Mouse (Mus musculus) thymus, adult 18-20 months (tissue): Measurements from ENCODE around the gene Srarp.
A peak's percentile ranks its signal among the peaks of the same experiment; 100 is the strongest.

ENCODE experiments used
- DNase-seq, 2 experiments: peaks; one replicate each; pipeline ENCODE4 v3.0.0; 2022; ENCODE audit warnings: mixed read lengths in 2 of 2

Gene Srarp

GRCm38 (mm10) chr4:141423691-141424431 is 12.0 kb downstream of the Srarp start:
- DNase-seq = no peak

GRCm38 (mm10) chr4:141423288-141423687 is 12.6 kb downstream of the Srarp start:
- no peak for DNase-seq

GRCm38 (mm10) chr4:141422841-141423240 is 13.1 kb downstream of the Srarp start:
- DNase-seq = no peak

DNA sequence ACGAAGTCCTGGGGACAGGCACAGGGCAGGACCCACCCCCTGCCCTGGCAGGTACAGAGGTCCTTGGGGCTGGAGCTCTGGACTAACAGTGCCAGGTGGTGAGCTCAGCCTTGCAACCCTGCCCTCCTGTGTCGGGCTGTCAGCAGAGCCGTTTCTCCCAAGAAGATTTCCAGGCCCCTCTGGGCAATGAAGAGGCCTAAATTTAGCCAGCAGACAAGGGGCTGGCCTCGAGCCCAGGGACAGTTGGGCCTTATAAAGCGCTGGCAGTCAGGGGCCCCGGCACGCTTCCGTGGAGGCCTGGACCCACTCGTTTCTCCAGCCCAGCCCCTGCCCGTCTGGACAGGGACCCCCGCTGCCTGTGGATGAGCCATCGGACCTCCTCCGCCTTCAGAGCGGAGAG is 14.5 kb downstream of the Srarp start:
- no peak for DNase-seq

- no peak for DNase-seq
Measured at GRCm38 (mm10) chr4:141420886-141421285, 15.0 kb downstream of the Srarp start.

- DNase-seq = no peak
Measured at GRCm38 (mm10) chr4:141420192-141420829, 15.6 kb downstream of the Srarp start, which contains the start of gene Hspb7. Hspb7 (plus strand) TSS chr4:141420779.

- peak in 1 of 2 experiments; percentile 22 for DNase-seq
Measured at GRCm38 (mm10) chr4:141419398-141420191, 16.3 kb downstream of the Srarp start.

DNA sequence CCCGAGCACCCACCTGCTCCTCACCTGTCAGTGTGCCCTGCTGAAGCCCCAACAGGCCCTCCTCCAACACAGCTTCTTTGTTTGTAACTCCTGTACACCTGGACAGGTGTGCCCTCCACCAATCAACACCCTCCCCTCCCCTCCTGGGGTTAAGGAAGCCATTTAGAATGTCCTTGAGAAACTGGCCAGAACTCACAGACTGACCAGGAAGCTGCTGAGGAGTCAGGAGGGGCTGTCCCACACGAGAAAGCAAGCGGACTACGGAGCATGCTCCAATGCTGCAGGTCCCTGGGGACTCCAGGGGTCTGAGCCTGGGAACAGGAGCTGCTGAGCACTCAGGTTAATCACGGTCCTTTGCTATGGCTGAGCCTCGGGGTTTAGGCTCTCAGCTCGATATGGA is 20.0 kb downstream of the Srarp start, which contains the start of gene Clcnkb:
Clcnkb (minus strand) TSS at position 91 of the 400 bp plus-strand sequence.
- DNase-seq = no peak

- DNase-seq = no peak
Measured at GRCm38 (mm10) chr4:141411430-141411992, 24.4 kb downstream of the Srarp start.

GRCm38 (mm10) chr4:141408577-141408976 is 27.3 kb downstream of the Srarp start:
- DNase-seq = no peak

DNA sequence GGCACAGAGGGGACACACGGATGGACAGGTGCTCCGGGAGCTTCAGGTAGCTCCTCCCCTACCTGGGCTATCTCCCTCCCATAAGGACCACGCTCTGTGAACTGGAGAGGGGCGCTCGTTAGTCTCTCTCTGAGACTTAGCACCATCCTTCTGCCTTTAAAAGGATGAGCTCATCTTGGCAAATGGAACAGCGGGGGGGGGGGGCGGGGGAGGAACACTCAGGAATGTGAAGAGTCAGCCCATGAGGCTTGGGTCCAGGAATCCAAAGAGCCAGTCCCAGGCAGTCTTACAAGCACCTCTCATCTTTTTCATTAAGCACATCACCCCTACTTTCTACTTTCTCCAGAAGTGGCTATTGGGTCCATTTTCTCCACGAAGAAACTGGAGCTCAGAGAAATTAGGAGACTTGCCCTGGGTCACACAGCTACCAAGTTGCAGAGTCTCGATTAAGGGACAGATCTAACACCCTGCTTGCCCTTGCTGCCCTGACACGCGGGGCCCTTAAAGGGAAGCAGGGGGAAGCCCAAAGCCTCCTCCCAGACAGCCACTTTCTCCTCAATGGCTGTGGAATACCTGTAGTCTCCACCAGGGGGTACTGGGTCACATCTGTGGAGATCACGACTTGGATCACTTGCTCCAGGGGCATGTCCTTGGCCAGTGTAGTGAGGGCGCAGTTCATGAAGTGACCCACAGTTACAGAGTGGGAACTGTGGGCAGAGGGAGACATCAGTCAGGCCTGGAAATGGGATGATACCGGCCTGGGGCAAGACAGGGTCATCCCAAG is 29.2 kb downstream of the Srarp start:
- no peak for DNase-seq

- DNase-seq = no peak
Measured at GRCm38 (mm10) chr4:141405314-141405622, 30.6 kb downstream of the Srarp start.

- peak; percentile 54 to 64 for DNase-seq
Measured at GRCm38 (mm10) chr4:141404518-141405313, 31.2 kb downstream of the Srarp start.

DNA sequence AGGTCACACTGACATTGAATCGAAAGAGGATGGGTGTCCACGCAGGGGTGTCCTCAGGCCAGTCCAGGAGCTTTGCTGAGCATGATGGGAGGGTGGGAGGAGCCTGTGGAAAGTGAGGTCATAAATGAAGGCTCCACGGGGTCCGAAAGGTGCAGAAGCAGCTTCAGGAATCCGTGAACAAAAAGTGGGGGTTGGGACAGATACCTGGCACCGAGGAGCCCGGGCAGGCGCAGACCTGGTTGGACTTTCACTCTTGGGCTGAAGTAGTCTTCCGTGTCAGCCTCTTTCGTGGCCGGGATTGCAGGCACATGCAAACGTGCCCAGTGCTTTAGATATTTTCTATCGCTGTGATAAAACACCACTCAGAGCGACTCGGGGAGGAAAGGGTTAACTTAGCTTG is 35.7 kb downstream of the Srarp start:
- DNase-seq = no peak

DNA sequence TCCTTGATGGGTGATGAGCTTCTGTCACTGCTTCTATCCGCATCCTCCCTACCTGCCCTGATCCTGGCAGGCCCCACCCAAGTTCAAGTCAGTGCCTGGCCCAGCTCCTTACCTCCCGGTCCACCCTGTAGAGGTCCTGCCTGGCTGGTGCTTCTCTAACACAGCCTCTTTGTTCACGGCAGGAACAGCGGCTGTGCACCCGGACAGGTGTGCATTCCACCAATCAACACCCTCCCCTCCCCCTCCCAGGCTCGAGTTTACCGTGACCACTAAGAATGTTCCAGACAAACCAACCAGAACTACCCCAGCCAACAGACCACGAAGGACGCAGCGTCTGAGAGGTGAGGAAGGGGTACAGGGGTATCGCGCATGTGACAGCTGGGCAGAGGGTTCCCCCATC is 37.4 kb downstream of the Srarp start, which contains the start of gene Clcnka:
Clcnka (minus strand) TSS at position 180 of the 400 bp plus-strand sequence.
- DNase-seq = no peak

- no peak for DNase-seq
Measured at GRCm38 (mm10) chr4:141397861-141398260, 38.0 kb downstream of the Srarp start.

DNA sequence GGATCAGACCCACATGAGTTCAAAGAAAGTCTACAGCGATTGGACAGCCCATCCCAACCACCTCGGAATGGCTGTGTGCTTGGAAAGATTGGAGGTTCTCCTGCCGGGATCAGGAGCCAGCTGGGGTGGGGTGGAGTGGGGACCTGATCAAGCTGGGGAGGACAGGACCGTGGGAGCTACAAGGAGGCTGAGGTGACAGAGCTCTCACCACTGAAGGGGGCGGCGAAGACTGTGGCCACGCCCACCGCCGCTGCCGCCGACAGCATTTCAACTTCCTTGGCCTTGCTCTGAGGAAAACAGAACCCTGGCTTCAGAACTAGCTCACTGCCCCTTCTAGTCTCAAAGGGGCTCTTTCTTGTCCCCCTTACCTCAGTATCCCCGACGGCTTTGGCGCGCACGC is 41.2 kb downstream of the Srarp start:
- no peak for DNase-seq

DNA sequence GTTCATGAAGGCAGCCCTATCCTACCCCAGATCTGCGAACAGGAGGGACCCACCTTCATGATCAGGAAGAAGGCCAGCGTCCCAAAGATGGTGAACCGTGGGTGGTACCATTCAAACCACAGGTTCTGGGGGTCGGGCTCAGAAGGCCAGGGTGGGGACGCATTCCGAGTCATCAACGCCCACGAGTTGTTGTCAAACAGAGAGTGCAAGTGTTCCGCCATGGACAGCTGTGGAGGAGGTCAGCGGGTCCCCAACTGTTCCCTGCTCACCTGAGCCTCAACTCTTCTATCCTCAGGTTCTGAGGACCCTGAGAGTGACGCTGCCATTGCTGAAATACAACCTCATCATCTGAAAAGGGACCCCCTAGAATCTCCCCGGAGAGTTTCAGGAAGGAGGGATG is 44.6 kb downstream of the Srarp start:
- no peak for DNase-seq

DNA sequence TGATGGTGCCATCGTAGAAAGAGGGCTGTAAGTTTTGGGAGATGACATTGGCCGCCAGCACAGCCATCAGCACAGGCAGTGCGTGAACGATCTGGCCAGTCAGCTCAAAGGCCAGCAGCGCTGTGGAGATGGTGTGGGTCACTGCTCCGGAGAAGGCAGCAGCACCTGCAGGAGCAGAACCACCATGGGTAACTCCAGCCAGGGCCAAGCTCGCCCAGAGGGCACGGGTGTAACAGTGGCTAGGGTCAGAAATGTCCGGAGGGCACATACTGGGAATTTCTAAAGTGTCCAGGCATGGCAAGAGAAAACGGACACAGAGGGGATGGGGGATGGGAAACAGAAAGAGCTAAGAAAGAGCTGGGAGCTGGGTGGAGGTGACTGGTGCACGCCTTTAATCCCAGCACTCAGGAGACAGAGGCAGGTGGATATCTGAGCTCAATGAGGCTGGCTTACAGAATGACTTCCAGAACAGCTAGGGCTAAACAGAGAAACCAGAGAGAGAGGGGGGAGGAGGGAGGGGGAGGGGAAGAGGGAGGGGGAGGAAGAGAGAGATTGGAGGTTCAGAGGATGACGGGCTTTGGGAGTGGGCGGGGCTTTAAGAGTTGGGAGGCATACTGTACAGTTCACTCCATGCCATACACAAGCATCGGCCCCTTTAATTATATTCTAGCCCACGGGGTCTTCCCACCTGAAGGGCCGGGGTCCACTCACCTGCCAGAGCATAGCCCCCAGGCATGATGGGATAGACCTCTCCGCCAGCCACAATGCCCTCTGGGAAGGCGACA is 46.3 kb downstream of the Srarp start:
- no peak for DNase-seq

DNA sequence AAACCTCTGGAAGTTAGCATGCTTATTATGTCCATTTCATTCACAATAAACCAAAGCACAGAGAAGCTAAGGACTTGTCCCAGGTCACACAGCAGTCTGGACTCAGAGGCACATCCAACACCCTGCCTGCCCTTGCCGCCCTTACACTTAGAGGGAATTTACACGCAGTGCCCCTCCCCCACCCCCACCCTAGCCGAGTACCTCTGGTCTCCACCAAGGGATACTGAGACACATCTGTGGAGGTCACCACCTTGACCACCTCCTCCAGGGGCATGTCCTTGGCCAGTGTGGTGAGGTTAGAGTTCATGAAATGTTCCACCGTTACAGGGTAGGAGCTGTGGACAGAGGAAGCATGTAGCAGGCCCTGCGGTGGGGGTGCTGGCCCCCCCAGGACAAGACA is 48.0 kb downstream of the Srarp start:
- no peak for DNase-seq
